Mouse (Mus musculus): ENCODE measurements around the gene Dtnb.

DNA sequence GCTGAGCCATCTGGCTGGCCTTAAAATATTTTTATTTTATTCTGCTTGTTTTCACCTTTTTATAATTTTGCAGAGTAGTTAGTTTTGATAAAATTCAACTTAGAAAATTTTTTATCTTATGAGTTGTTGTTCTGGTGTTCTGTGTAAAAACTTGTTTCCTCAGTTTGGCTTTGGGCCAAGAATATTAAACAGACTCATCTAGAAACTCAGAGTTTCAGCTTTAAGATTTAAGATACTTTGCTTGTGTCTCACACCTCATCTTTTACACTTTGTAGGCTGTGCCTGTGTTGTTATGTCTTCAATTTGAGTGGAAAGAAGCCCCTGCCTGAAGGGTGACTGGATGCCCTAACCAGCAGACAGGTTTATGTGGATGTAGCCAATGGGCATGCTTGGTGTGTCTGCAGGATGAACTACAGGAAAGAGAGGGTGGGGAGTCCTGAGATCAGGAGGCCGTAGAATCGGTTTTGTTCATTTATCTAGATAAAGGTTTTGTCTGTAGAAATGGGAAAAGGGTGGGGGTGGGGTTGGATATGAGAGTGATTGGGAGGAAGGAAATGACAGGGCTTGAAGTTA is 7.9 kb downstream of the Dtnb start:
- TF ChIP-seq CTCF (IDR thresholded peaks at IDR 0.05; ENCODE audit: low read depth) = no peak
- TF ChIP-seq EP300 (IDR thresholded peaks at IDR 0.05; ENCODE audit: low read depth) = no peak

All from heart, postnatal 0 days (tissue).